Mouse (Mus musculus) c-Kit-positive CD71-positive TER-119-positive erythroid progenitor cells, embryonic 14.5 days (primary cell): ENCODE results near the gene Abcb11.
"Not testable (repeated sequence)": the region's sequence is repeated elsewhere in the genome, so short reads cannot be mapped to it uniquely, and the experiment has no call there.

Source experiments
- DNase-seq: peaks from one replicate; pipeline ENCODE4 v3.0.0-alpha.2; 2013; ENCODE audit warnings: low spot score

Abcb11 gene

GRCm38 (mm10) chr2:69342496-69343221, at the start of gene Abcb11:
Gene Abcb11, minus strand, starts transcription at chr2:69342616.
- no peak for DNase-seq

GRCm38 (mm10) chr2:69386118-69386871, 43.9 kb upstream of the Abcb11 start:
- no peak for DNase-seq

GRCm38 (mm10) chr2:69382838-69383237, 40.4 kb upstream of the Abcb11 start:
- DNase-seq = no peak

- DNase-seq = no peak
Measured at GRCm38 (mm10) chr2:69381740-69382139, 39.3 kb upstream of the Abcb11 start.

- DNase-seq = no peak
Measured at GRCm38 (mm10) chr2:69380281-69380680, 37.9 kb upstream of the Abcb11 start, which contains the start of gene Dhrs9. Gene Dhrs9, plus strand, starts transcription at chr2:69380445.

GRCm38 (mm10) chr2:69379801-69380200, 37.4 kb upstream of the Abcb11 start:
- DNase-seq = no peak

GRCm38 (mm10) chr2:69376780-69377179, 34.4 kb upstream of the Abcb11 start:
- no peak for DNase-seq

- DNase-seq = no peak
Measured at GRCm38 (mm10) chr2:69365275-69365674, 22.9 kb upstream of the Abcb11 start.

GRCm38 (mm10) chr2:69364831-69365230, 22.4 kb upstream of the Abcb11 start:
- DNase-seq = no peak

GRCm38 (mm10) chr2:69355402-69355801, 13.0 kb upstream of the Abcb11 start:
- DNase-seq = not testable (repeated sequence)

GRCm38 (mm10) chr2:69341506-69341905, 910 bp downstream of the Abcb11 start:
- DNase-seq = no peak

- not testable (repeated sequence) for DNase-seq
Measured at GRCm38 (mm10) chr2:69331523-69331922, 10.9 kb downstream of the Abcb11 start.

- DNase-seq = no peak
Measured at GRCm38 (mm10) chr2:69328509-69329163, 13.8 kb downstream of the Abcb11 start.

- no peak for DNase-seq
Measured at GRCm38 (mm10) chr2:69324881-69325660, 17.3 kb downstream of the Abcb11 start.

GRCm38 (mm10) chr2:69323018-69323417, 19.4 kb downstream of the Abcb11 start:
- DNase-seq = no peak

GRCm38 (mm10) chr2:69321457-69321856, 21.0 kb downstream of the Abcb11 start:
- no peak for DNase-seq

GRCm38 (mm10) chr2:69311337-69311736, 31.1 kb downstream of the Abcb11 start:
- DNase-seq = no peak

- no peak for DNase-seq
Measured at GRCm38 (mm10) chr2:69308136-69308535, 34.3 kb downstream of the Abcb11 start.

- DNase-seq = not testable (repeated sequence)
Measured at GRCm38 (mm10) chr2:69300568-69300967, 41.8 kb downstream of the Abcb11 start.

GRCm38 (mm10) chr2:69294508-69294907, 47.9 kb downstream of the Abcb11 start:
- no peak for DNase-seq

GRCm38 (mm10) chr2:69288989-69289388, 53.4 kb downstream of the Abcb11 start:
- DNase-seq = no peak

- no peak for DNase-seq
Measured at GRCm38 (mm10) chr2:69275875-69276274, 66.5 kb downstream of the Abcb11 start.
